Mouse (Mus musculus): ENCODE results near the gene Crb2. TPM values are rescaled to one million over a fixed set of nuclear protein-coding genes. Genes with fewer than 3 reads are reported as not detected.

Gene Crb2
- polyA plus RNA-seq, 1 experiment, result 0.30 TPM

DNA sequence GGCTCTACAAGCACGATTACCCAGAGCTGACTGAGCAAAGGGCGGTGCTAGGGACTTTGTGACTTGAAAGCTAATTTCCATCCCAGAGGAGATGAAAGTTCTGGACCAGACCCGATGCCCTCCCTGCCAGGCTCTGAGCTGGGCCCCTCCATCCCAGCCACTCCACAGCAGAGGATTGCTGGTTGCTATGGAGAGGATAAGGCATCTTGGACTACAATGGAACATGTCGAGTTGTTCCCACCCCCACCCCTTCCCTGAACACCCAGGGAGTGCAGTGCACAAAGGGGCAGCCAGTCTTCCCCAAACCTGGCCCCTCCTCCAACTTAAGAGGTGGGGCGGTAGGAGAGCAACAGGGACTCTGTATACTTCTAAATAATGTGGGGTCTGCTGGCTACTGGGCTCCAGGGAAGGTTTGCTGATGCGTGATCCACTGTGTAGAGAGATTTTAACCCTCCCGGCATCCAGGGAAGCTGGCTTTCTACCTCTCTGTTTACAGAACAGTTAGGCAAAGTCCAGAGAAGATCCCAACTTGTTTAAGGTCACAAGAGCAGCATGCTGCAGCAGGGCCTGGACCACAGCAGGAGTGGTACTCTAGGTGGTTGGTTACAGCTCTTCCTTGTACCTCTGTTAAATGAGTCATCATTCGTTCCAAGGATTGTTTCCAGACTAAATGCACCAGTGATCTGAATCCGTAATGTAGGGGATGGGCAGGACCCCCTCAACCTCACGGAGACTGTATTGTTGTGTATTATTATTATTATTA is 2.1 kb downstream of the Crb2 start:
- no peaks in the 10 kb centered on the region for H3K36me3 ChIP-seq (ENCODE audit: control insufficient read depth, insufficient read depth, low read length)
- H3K27ac ChIP-seq (ENCODE audit: control insufficient read depth, insufficient read depth, low read depth, low read length), result no peak overlapping the region
- TF ChIP-seq CTCF (IDR thresholded peaks at IDR 0.05; ENCODE audit: control insufficient read depth, insufficient read depth, insufficient replicate concordance, low read depth, low read length) (no peak), POLR2A (IDR thresholded peaks at IDR 0.05; ENCODE audit: control insufficient read depth, low read depth, low read length) (no peak)
- H3K4me3 ChIP-seq (ENCODE audit: control insufficient read depth, low read depth, low read length), result no peak overlapping the region
- no peaks in the 10 kb centered on the region for H3K27me3 ChIP-seq (ENCODE audit: control insufficient read depth, insufficient read depth, low read length)
- H3K4me1 ChIP-seq (ENCODE audit: control insufficient read depth, insufficient read depth, low read length), result peaks cover 13% of the 10 kb centered on the region

DNA sequence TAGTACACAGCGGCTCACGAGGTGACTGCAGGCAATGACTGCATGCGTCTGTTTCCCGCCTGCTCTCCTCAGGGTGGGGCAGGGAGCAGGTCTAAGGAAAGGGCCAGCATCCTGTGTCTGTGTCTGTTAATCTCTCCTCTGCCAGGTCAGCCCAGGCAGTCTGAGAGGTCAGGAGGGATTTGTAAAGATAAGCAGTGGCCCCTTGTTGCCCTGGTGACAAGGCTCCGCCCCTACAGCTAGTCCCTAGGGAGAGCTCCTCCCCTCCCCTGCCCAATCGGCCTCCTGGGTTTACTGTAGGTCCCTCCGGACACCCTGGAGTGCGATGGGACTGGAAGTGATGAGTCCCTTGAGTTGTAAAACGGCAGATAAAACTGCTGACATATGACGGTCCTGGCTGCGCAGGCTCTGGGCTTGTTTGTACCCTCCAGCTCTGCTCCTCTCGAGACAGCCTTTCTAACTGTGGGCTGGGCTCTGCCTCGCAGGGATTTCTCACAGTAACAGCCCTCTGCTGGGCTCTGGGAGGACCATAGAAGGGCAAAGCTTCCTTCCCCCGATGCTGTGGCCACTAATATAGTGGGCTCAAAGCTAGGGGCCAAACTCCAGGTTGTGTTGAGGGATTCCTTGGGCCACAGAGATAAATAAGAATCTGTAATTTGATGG is 4.4 kb downstream of the Crb2 start:
- peaks cover 13% of the 10 kb centered on the region for H3K4me1 ChIP-seq (ENCODE audit: control insufficient read depth, insufficient read depth, low read length)
- no peaks in the 10 kb centered on the region for H3K27me3 ChIP-seq (ENCODE audit: control insufficient read depth, insufficient read depth, low read length)
- H3K36me3 ChIP-seq (ENCODE audit: control insufficient read depth, insufficient read depth, low read length), result no peaks in the 10 kb centered on the region
- no peak for TF ChIP-seq POLR2A (IDR thresholded peaks at IDR 0.05; ENCODE audit: control insufficient read depth, low read depth, low read length)
- no peak for TF ChIP-seq CTCF (IDR thresholded peaks at IDR 0.05; ENCODE audit: control insufficient read depth, insufficient read depth, insufficient replicate concordance, low read depth, low read length)
- no peak overlapping the region; the same call in 1 of the 2 replicates for H3K4me3 ChIP-seq (ENCODE audit: control insufficient read depth, low read depth, low read length)
- H3K27ac ChIP-seq (ENCODE audit: control insufficient read depth, insufficient read depth, low read depth, low read length), result no peak overlapping the region

DNA sequence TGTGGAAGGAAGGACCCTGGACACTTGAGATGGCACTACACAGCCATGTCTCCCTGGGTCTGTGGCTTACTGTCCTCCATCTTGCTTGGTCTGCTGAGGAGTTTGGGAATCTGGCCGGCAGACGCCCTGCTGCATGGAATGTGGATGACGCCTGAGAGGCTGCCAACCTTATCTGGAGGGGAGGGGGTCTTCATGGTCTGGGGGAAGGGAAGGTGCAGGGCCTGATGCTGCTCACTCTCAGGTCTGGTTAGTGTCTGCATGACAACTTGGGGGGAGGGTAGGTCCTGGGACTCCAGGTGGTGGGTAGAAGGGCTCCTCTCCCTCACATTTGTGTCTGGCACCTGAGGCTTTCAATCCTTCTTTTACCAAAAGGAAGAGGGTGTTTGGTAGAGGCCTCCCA is 5.4 kb downstream of the Crb2 start:
- TF ChIP-seq CTCF (IDR thresholded peaks at IDR 0.05; ENCODE audit: control insufficient read depth, insufficient read depth, insufficient replicate concordance, low read depth, low read length) (no peak), POLR2A (IDR thresholded peaks at IDR 0.05; ENCODE audit: control insufficient read depth, low read depth, low read length) (no peak)
- Histone ChIP-seq H3K4me1 (ENCODE audit: control insufficient read depth, insufficient read depth, low read length) (peaks cover 11% of the 10 kb centered on the region), H3K4me3 (ENCODE audit: control insufficient read depth, low read depth, low read length) (no peak overlapping the region), H3K36me3 (ENCODE audit: control insufficient read depth, insufficient read depth, low read length) (no peaks in the 10 kb centered on the region), H3K27ac (ENCODE audit: control insufficient read depth, insufficient read depth, low read depth, low read length) (no peak overlapping the region), H3K27me3 (ENCODE audit: control insufficient read depth, insufficient read depth, low read length) (no peaks in the 10 kb centered on the region)

DNA sequence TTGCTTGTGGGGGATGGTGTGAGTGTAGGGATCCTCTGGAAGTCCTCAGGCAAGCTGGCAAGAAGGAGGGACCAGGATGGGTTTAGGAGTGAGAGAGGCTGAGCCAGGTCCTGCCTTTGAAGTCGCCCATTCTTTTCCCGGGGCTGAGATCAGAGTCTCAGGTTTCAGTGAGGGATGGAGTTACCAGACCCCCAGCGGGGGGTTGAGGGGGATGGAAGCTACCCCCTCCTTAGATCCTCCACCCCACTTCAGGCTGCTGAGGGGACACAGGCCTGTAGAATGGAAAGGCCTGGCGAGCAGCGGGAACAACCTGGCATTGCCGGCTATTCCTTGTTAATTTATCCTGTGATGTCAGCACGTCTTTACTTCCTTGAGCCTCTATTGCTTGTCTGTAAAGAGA is 6.0 kb downstream of the Crb2 start:
- Histone ChIP-seq H3K4me1 (ENCODE audit: control insufficient read depth, insufficient read depth, low read length) (peaks cover 9% of the 10 kb centered on the region), H3K36me3 (ENCODE audit: control insufficient read depth, insufficient read depth, low read length) (no peaks in the 10 kb centered on the region), H3K27me3 (ENCODE audit: control insufficient read depth, insufficient read depth, low read length) (no peaks in the 10 kb centered on the region), H3K4me3 (ENCODE audit: control insufficient read depth, low read depth, low read length) (no peak overlapping the region), H3K27ac (ENCODE audit: control insufficient read depth, insufficient read depth, low read depth, low read length) (no peak overlapping the region)
- TF ChIP-seq POLR2A (IDR thresholded peaks at IDR 0.05; ENCODE audit: control insufficient read depth, low read depth, low read length) (no peak), CTCF (IDR thresholded peaks at IDR 0.05; ENCODE audit: control insufficient read depth, insufficient read depth, insufficient replicate concordance, low read depth, low read length) (no peak)

DNA sequence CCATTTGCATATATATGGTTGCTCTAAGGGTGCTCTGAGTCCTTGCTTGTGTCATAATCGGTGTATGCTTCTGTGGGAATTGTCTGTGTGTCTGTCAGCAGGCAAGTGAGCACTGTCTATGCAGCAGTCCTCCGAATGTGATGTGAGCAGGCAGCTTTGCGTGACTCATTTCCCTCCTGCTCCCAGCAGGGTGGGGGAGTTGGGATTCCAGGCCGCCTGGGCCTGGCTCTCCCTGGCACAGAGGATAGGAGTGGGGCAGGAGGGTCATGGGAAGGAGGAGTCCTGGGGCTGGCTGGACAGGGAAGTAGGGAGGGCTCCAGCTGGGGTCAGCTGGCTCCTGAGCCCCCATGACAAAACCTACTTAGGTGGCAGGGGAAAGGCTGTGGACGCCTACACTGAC is 8.4 kb downstream of the Crb2 start:
- Histone ChIP-seq H3K4me1 (ENCODE audit: control insufficient read depth, insufficient read depth, low read length) (peaks cover 9% of the 10 kb centered on the region), H3K27ac (ENCODE audit: control insufficient read depth, insufficient read depth, low read depth, low read length) (no peak overlapping the region), H3K27me3 (ENCODE audit: control insufficient read depth, insufficient read depth, low read length) (no peaks in the 10 kb centered on the region)

DNA sequence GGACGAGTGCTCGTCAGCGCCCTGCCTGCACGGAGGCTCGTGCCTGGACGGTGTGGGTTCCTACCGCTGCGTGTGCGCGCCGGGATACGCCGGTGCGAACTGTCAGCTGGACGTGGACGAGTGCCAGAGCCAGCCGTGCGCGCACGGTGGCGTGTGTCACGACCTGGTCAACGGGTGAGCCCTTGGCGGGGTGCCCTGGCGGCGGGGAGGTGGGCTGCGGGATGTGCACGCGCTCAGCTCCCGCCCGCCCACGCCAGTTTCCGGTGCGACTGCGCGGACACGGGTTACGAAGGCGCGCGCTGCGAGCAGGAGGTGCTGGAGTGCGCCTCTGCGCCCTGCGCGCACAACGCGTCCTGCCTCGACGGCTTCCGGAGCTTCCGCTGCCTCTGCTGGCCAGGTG is 10.4 kb downstream of the Crb2 start:
- H3K36me3 ChIP-seq (ENCODE audit: control insufficient read depth, insufficient read depth, low read length), result no peaks in the 10 kb centered on the region
- H3K27ac ChIP-seq (ENCODE audit: control insufficient read depth, insufficient read depth, low read depth, low read length), result no peak overlapping the region
- H3K4me3 ChIP-seq (ENCODE audit: control insufficient read depth, low read depth, low read length), result peak overlapping the region; percentile 70
- no peaks in the 10 kb centered on the region for H3K27me3 ChIP-seq (ENCODE audit: control insufficient read depth, insufficient read depth, low read length)
- H3K4me1 ChIP-seq (ENCODE audit: control insufficient read depth, insufficient read depth, low read length), result peaks cover 8% of the 10 kb centered on the region
- TF ChIP-seq POLR2A (IDR thresholded peaks at IDR 0.05; ENCODE audit: control insufficient read depth, low read depth, low read length) (no peak), CTCF (IDR thresholded peaks at IDR 0.05; ENCODE audit: control insufficient read depth, insufficient read depth, insufficient replicate concordance, low read depth, low read length) (no peak)

More for the DNA sequence above, 8.4 kb downstream of the Crb2 start:
- Histone ChIP-seq H3K36me3 (ENCODE audit: control insufficient read depth, insufficient read depth, low read length) (no peaks in the 10 kb centered on the region), H3K4me3 (ENCODE audit: control insufficient read depth, low read depth, low read length) (no peak overlapping the region)
- TF ChIP-seq CTCF (IDR thresholded peaks at IDR 0.05; ENCODE audit: control insufficient read depth, insufficient read depth, insufficient replicate concordance, low read depth, low read length) (no peak), POLR2A (IDR thresholded peaks at IDR 0.05; ENCODE audit: control insufficient read depth, low read depth, low read length) (no peak)

DNA sequence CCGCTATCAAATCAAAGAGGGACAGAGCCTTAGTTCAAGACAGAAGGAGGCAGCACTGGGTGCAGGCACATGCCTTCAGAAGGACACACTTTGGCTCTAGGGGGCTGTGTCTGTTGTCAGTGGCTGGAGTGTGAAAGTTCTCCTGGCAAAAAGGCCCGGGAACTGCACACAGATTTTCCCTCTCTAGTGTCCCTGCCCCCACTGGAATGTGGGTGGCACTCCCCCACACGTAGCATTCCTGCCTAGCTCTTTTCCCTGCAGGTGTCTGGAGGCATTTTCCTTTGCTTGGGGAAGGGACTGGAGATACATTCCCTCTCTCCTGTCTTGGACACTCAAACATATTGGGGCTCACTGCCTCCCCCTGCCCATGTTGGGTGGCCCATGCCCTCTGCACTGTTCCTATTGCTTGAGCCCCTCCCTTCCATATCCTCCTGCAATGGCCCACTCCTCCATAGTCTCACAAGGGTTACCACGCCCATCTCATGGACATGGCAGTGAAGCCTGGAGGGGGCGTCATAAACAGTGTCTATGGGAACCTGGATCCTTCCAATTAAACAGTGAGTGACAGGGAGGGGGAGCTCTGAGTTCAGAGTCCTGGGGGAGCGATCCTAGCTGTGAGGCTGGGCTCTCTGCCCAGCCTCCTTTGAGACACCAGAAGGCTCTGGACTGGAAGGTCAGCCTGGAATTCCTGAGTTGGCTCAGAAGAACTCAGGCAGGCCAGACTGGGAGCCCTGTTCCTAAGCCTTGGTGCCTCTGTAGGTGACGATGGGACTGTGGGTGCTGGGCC is 12.3 kb downstream of the Crb2 start:
- H3K4me1 ChIP-seq (ENCODE audit: control insufficient read depth, insufficient read depth, low read length), result peaks cover 14% of the 10 kb centered on the region
- no peaks in the 10 kb centered on the region for H3K36me3 ChIP-seq (ENCODE audit: control insufficient read depth, insufficient read depth, low read length)
- no peak overlapping the region for H3K4me3 ChIP-seq (ENCODE audit: control insufficient read depth, low read depth, low read length)
- TF ChIP-seq CTCF (IDR thresholded peaks at IDR 0.05; ENCODE audit: control insufficient read depth, insufficient read depth, insufficient replicate concordance, low read depth, low read length) (no peak), POLR2A (IDR thresholded peaks at IDR 0.05; ENCODE audit: control insufficient read depth, low read depth, low read length) (no peak)
- no peak overlapping the region for H3K27ac ChIP-seq (ENCODE audit: control insufficient read depth, insufficient read depth, low read depth, low read length)
- H3K27me3 ChIP-seq (ENCODE audit: control insufficient read depth, insufficient read depth, low read length), result no peaks in the 10 kb centered on the region

Measured in testis, adult 2 months (tissue).